Mouse (Mus musculus) liver, embryonic 14.5 days (tissue): ENCODE data around the gene Gnb4.

Experiments used
- CTCF ChIP-seq: IDR thresholded peaks from 2 replicates; pipeline ENCODE4 v1.5.1; 2016; ENCODE audit warnings: antibody characterized with exemption, low read depth, control low read depth
- EP300 ChIP-seq: IDR thresholded peaks from 2 replicates; pipeline ENCODE4 v1.6.1; 2016; ENCODE audit warnings: antibody characterized with exemption, low read depth

DNA sequence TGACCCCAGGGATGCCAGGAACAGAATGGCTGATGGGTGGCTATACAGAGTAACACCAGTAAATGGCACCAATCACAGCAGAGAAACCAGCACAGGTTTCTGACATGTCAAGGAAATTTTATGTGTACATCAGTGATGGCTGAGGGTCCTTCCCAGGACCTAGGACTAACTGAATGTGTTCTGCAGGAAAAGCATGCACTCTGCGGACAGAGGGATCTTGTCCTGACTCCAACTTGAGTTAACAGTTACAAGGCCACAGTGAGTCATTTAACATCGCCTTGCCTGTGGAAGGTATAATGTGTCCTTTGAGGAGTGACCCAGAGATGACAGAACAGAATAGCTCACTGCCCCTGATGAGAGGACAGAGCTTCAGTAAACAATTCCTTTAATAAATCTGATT, 1.6 kb downstream of the Gnb4 start:
- TF ChIP-seq CTCF (no peak), EP300 (no peak)
